Mouse (Mus musculus): Measurements from ENCODE around the gene Fbxo36. TPM values are rescaled to one million over a fixed set of nuclear protein-coding genes. Genes with fewer than 3 reads are reported as not detected.

The Fbxo36 gene
- polyA plus RNA-seq, 1 experiment, result 1.7 TPM

GRCm38 (mm10) chr1:84853721-84854120 is 14.1 kb downstream of the Fbxo36 start:
- Histone ChIP-seq H3K9me3 (no peaks in the 10 kb centered on the region), H3K4me1 (peaks cover 8% of the 10 kb centered on the region; the same call in 1 of the 2 replicates), H3K4me3 (replicated peaks) (no peak overlapping the region), H3K27me3 (replicated peaks) (no peaks in the 10 kb centered on the region), H3K36me3 (replicated peaks; ENCODE audit: low read length) (peaks cover 4% of the 10 kb centered on the region)
- TF ChIP-seq FLI1 (IDR thresholded peaks at IDR 0.05; ENCODE audit: low read length) (no peak), GATA1 (IDR thresholded peaks at IDR 0.05; ENCODE audit: borderline replicate concordance, low read length) (no peak)

- Histone ChIP-seq H3K4me3 (replicated peaks) (no peak overlapping the region), H3K4me1 (peaks cover 5% of the 10 kb centered on the region; the same call in 1 of the 2 replicates), H3K9me3 (no peaks in the 10 kb centered on the region), H3K36me3 (replicated peaks; ENCODE audit: low read length) (no peaks in the 10 kb centered on the region), H3K27me3 (replicated peaks) (no peaks in the 10 kb centered on the region)
- TF ChIP-seq FLI1 (IDR thresholded peaks at IDR 0.05; ENCODE audit: low read length), result no peak
- no peak for TF ChIP-seq GATA1 (IDR thresholded peaks at IDR 0.05; ENCODE audit: borderline replicate concordance, low read length)
Observed at GRCm38 (mm10) chr1:84854966-84855365, 15.3 kb downstream of the Fbxo36 start.

GRCm38 (mm10) chr1:84855756-84856155 is 16.1 kb downstream of the Fbxo36 start:
- H3K4me1 ChIP-seq, result peaks cover 5% of the 10 kb centered on the region; the same call in 1 of the 2 replicates

GRCm38 (mm10) chr1:84859597-84859996 is 20.0 kb downstream of the Fbxo36 start:
- Histone ChIP-seq H3K4me1 (peaks cover 4% of the 10 kb centered on the region; the same call in 1 of the 2 replicates), H3K4me3 (replicated peaks) (no peak overlapping the region), H3K27me3 (replicated peaks) (no peaks in the 10 kb centered on the region), H3K36me3 (replicated peaks; ENCODE audit: low read length) (no peaks in the 10 kb centered on the region), H3K9me3 (no peaks in the 10 kb centered on the region)
- TF ChIP-seq GATA1 (IDR thresholded peaks at IDR 0.05; ENCODE audit: borderline replicate concordance, low read length) (no peak), FLI1 (IDR thresholded peaks at IDR 0.05; ENCODE audit: low read length) (no peak)

More at GRCm38 (mm10) chr1:84855756-84856155, 16.1 kb downstream of the Fbxo36 start:
- Histone ChIP-seq H3K9me3 (no peaks in the 10 kb centered on the region), H3K36me3 (replicated peaks; ENCODE audit: low read length) (no peaks in the 10 kb centered on the region), H3K4me3 (replicated peaks) (no peak overlapping the region), H3K27me3 (replicated peaks) (no peaks in the 10 kb centered on the region)
- TF ChIP-seq FLI1 (IDR thresholded peaks at IDR 0.05; ENCODE audit: low read length) (no peak), GATA1 (IDR thresholded peaks at IDR 0.05; ENCODE audit: borderline replicate concordance, low read length) (no peak)

GRCm38 (mm10) chr1:84860360-84861254 is 21.0 kb downstream of the Fbxo36 start:
- Histone ChIP-seq H3K27me3 (replicated peaks) (no peaks in the 10 kb centered on the region), H3K4me1 (peaks cover 4% of the 10 kb centered on the region; the same call in 1 of the 2 replicates), H3K9me3 (no peaks in the 10 kb centered on the region), H3K4me3 (replicated peaks) (no peak overlapping the region), H3K36me3 (replicated peaks; ENCODE audit: low read length) (no peaks in the 10 kb centered on the region)
- TF ChIP-seq FLI1 (IDR thresholded peaks at IDR 0.05; ENCODE audit: low read length) (no peak), GATA1 (IDR thresholded peaks at IDR 0.05; ENCODE audit: borderline replicate concordance, low read length) (no peak)

GRCm38 (mm10) chr1:84861255-84861630 is 21.6 kb downstream of the Fbxo36 start:
- Histone ChIP-seq H3K4me1 (peaks cover 4% of the 10 kb centered on the region; the same call in 1 of the 2 replicates), H3K9me3 (no peaks in the 10 kb centered on the region), H3K4me3 (replicated peaks) (no peak overlapping the region), H3K27me3 (replicated peaks) (no peaks in the 10 kb centered on the region), H3K36me3 (replicated peaks; ENCODE audit: low read length) (no peaks in the 10 kb centered on the region)
- TF ChIP-seq FLI1 (IDR thresholded peaks at IDR 0.05; ENCODE audit: low read length), result no peak
- no peak for TF ChIP-seq GATA1 (IDR thresholded peaks at IDR 0.05; ENCODE audit: borderline replicate concordance, low read length)

- Histone ChIP-seq H3K36me3 (replicated peaks; ENCODE audit: low read length) (no peaks in the 10 kb centered on the region), H3K9me3 (peaks cover 3% of the 10 kb centered on the region; the same call in 1 of the 2 replicates), H3K4me3 (replicated peaks) (no peak overlapping the region), H3K27me3 (replicated peaks) (no peaks in the 10 kb centered on the region), H3K4me1 (peaks cover 4% of the 10 kb centered on the region; the same call in 1 of the 2 replicates)
- TF ChIP-seq FLI1 (IDR thresholded peaks at IDR 0.05; ENCODE audit: low read length) (no peak), GATA1 (IDR thresholded peaks at IDR 0.05; ENCODE audit: borderline replicate concordance, low read length) (no peak)
Observed at GRCm38 (mm10) chr1:84864645-84865044, 25.0 kb downstream of the Fbxo36 start.

GRCm38 (mm10) chr1:84866231-84866630 is 26.6 kb downstream of the Fbxo36 start:
- Histone ChIP-seq H3K4me3 (replicated peaks) (no peak overlapping the region), H3K27me3 (replicated peaks) (no peaks in the 10 kb centered on the region), H3K4me1 (peaks cover 4% of the 10 kb centered on the region; the same call in 1 of the 2 replicates), H3K9me3 (peaks cover 3% of the 10 kb centered on the region; the same call in 1 of the 2 replicates), H3K36me3 (replicated peaks; ENCODE audit: low read length) (no peaks in the 10 kb centered on the region)
- no peak for TF ChIP-seq FLI1 (IDR thresholded peaks at IDR 0.05; ENCODE audit: low read length)
- TF ChIP-seq GATA1 (IDR thresholded peaks at IDR 0.05; ENCODE audit: borderline replicate concordance, low read length), result no peak

GRCm38 (mm10) chr1:84866706-84867230 is 27.1 kb downstream of the Fbxo36 start:
- no peaks in the 10 kb centered on the region for H3K36me3 ChIP-seq (replicated peaks; ENCODE audit: low read length)
- TF ChIP-seq FLI1 (IDR thresholded peaks at IDR 0.05; ENCODE audit: low read length), result no peak
- no peak for TF ChIP-seq GATA1 (IDR thresholded peaks at IDR 0.05; ENCODE audit: borderline replicate concordance, low read length)
- H3K4me3 ChIP-seq (replicated peaks), result no peak overlapping the region
- peaks cover 4% of the 10 kb centered on the region; the same call in 1 of the 2 replicates for H3K4me1 ChIP-seq
- no peaks in the 10 kb centered on the region for H3K27me3 ChIP-seq (replicated peaks)
- H3K9me3 ChIP-seq, result peaks cover 3% of the 10 kb centered on the region; the same call in 1 of the 2 replicates

GRCm38 (mm10) chr1:84868311-84868710 is 28.7 kb downstream of the Fbxo36 start:
- Histone ChIP-seq H3K4me1 (no peaks in the 10 kb centered on the region), H3K4me3 (replicated peaks) (no peak overlapping the region), H3K27me3 (replicated peaks) (no peaks in the 10 kb centered on the region), H3K9me3 (peaks cover 3% of the 10 kb centered on the region; the same call in 1 of the 2 replicates), H3K36me3 (replicated peaks; ENCODE audit: low read length) (no peaks in the 10 kb centered on the region)
- TF ChIP-seq FLI1 (IDR thresholded peaks at IDR 0.05; ENCODE audit: low read length) (no peak), GATA1 (IDR thresholded peaks at IDR 0.05; ENCODE audit: borderline replicate concordance, low read length) (no peak)
